Mouse (Mus musculus) kidney, postnatal 36 days (tissue): ENCODE data around the gene Ankrd1.

Source experiments
- DNase-seq, 2 experiments: peaks; one replicate each; pipeline ENCODE4 v3.0.0; 2021 to 2022; ENCODE audit warnings: mixed read lengths in 2 of 2

Ankrd1 gene

DNA sequence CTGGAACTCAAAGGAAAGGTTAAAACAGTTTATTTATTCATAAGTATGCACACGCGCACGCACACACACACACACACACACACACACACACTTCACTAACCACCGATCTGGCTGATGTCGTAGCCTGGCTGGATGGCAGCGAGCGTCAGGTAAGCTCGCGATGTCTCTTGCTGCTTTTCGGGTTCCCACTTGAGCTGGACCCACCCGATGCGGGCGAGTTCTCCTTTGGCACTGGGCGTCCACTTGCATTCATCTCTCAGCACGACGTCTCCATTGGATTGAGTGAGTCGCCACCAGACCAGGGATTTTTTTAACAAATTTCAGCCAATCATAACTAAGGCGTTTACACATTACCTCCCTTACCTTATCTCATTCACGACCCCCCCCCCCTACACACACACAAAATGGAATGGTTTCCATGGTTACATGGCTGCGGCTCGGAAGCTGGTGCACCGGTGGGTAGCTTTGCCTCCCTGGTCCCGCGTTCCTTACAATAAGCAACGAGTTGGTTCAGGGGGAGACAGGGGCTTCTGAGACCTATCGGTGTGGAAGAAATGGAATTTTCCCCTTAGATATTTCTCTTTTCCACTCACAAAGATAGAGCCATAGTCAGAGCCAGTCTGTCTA is 10.5 kb downstream of the Ankrd1 start:
- no peak for DNase-seq

DNA sequence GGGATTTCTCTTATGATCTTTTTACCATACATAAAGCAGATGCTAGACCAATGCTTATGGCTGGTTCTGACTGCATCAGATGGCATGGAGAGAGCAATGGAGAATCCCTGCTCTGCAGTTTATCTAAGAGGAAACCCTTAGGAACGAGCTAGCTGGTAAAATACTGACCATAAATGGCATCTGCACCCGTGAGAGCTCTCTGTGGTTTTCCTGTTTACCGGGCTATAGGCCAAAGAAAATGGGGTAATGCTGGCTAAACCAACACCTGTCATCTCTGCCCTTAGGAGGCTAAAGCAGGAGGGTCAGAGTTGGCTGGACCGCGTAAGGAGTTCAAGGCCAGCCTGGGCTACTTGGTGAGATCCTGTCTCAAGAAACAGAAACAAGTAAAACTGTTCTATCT is 16.0 kb downstream of the Ankrd1 start:
- no peak for DNase-seq

DNA sequence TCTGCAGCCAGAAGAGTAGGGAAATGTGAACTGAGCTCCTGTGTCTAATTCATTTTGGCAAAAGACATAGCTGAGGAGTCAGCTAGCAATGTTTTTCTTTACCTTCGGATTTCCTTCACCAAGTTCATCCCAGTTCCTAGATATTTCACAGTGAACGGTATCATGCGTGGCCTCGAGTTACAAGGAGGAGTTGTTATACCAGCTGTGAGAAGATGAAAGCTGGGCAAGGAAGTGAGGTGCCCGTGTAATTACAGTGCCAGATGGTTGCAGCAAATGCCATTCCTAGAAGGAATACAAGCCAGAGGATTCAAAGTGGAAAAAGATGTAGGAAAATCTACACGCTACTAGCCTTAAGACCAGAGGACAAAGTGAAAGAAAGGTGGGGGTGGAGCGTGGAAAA is 21.0 kb downstream of the Ankrd1 start:
- DNase-seq, result no peak

DNA sequence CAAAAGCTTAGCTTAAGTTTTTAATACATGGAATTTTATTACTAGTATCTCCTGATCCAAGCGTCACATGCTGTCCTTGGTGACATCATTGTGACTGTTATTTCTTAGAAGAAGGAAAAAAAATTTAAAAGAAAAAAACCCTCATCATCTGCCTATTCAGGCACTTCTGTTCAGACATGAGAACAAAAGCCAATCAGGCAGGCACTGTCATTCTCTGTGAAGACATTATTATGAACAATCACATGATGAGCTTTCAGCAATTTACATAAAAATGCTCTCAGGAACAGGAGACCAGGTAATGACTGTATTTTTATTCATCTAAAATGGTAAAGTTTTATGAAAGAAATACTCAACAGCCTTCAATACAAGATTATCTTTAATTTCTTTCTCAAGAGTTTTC is 21.6 kb downstream of the Ankrd1 start:
- DNase-seq, result no peak

DNA sequence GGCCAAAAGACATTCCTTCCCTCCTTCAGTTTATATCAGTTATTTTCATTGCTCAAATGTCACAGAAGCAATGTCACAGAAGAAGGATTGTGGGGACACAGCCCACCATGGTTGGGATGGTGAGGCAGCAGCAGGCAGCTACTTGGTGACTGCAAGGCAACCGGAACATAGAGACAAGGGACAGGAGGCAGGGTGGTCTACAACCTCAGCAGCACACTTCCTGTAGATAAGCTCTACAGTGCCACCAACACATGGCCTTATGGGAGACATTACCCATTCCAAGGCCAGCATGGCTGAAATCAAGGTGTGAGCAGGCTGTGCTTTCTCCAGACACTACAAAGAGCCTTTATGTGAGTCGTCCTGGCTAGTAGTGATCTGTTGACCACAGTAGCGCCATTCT is 22.7 kb downstream of the Ankrd1 start:
- DNase-seq, result no peak

DNA sequence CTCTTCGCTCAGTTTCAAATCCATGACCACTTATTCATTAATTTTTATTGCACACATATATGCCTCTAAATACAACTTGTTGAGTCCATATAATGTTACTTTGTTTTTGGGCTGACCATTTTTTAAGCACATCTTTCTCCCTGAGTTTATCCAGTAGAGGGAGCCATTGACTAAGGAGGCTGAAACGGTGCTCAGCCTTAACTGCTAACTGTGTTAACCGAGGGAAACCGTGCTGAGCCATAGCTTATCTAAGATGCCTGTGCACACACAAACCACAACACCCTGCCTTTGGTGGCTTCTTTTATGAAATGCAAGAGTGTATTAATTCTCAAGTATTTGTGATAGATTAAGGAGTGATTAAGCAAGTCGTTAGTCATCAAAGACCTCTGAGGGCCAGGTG is 29.1 kb downstream of the Ankrd1 start:
- DNase-seq, result peak in 1 of 2 experiments; percentile 2

DNA sequence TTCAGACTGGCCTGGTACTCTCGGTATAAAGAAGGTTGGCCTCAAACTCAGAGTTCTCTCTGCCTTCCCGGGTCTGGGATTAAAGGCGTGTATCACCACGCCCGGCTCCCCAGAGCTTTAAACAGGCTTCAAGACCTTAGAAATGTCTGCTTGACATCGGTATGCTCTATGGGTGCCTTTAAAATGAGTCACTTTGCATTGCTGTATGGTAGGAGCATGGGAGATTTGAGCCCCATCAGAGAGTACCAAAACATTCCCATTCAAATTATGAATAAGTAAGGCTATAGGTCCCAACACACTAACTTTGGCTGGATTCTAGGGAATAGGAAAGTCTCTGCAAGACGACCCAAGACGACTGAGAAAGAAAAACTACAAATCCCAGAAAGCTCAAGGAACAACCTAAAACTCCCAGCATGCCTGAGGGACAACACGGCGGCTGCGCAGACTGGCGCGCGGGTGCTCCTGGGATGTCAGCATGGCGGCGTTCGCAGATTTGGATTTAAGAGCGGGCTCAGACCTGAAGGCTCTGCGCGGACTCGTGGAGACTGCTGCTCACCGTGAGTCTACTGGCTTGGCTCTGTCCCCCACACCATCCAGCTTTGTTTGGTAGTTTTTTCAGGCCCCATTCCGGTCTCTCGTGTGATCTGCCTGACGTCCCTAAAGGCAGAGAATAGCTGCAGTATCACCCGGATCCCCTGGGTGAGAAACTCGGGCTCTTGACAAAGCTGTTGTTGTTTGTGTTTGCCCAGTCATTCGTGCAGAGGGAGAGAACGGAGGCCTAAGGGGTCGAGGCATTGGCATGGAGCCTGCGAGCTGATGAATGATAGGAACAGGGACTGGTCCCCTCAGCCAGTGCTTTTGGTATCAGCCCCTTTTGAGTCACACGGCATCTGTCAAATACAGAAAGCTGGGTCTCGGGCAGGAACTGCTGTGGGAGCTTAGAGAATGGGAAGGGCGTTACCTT is 36.4 kb downstream of the Ankrd1 start, which contains the start of gene Rpp30:
Rpp30 (plus strand) TSS at position 455 of the 964 bp plus-strand sequence.
- peak; percentile 91 to 92 for DNase-seq

DNA sequence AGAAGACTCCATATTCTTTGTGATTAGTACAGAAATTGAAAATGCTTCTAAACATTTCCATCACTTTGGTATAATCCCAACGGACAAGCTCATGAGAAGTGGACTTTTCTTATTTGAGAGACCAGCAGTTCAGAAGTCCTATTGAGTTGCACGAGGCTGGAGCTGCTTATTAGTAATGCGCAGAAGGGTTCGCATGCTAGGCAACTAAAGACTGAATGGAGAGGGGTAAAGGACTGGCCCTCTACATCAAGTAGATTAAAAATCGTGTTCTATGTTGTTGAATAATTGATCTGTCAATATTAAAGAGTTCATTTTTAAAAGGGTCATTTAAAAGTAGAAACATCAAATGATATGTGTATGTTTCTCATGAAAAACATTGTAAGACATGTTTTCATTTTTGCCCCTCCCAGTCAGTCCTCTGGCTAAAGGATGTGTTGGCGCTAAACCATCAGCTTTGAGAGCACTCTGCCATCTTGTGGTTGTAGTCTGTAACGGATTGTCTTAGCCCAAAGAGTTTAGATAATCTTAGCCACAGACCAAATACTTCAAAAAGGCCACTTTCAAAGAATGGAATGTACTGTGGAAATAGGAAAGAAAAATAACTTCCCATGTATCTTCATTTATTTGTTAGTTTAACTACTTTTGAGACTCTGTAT is 37.2 kb downstream of the Ankrd1 start:
- DNase-seq, result peak; percentile 47 to 54

DNA sequence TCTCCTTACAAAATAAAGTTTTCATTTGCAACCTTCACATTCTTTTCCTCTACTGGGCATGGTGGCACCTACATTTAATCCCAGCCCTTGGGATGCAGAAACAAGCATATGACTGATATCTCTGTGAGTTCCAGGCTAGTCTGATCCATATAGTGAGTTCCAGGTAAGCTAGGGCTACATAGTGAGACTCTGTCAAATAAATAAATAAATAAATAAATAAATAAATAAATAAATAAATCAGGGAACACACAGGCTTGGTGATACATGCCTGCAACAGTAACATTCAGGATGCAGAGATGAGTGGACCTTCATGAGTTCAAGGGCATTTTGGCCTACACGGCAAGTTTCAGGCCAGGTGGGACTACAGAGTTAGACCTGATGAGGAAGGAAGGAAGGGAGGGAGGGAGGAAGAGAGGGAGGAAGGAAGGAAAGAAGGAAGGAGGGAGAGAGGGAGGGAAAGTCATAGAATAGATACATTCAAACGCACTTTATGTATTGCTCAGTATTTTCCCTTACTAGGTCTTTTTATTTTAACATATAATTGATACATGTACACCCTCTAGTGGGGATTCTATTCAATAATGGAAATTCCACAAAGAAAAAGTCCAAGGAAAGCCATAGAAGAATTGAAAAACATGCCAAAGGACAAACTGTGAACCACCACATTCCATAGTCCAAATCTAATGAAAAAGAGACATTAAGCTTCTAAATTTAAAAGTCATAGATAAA is 56.9 kb downstream of the Ankrd1 start:
- DNase-seq, result no peak
